Mouse (Mus musculus) kidney, postnatal 36 days (tissue): ENCODE measurements around the gene Fancc.

Experiments
- DNase-seq, 2 experiments: peaks; one replicate each; pipeline ENCODE4 v3.0.0; 2021 to 2022; ENCODE audit warnings: mixed read lengths in 2 of 2

Fancc gene

GRCm38 (mm10) chr13:63258671-63259070 lies 238.4 kb downstream of the Fancc start:
- no peak for DNase-seq

- DNase-seq: no peak
These were observed 238.9 kb downstream of the Fancc start for GRCm38 (mm10) chr13:63258167-63258582.

- DNase-seq: peak; percentile 82 to 88
These were observed 240.3 kb downstream of the Fancc start for GRCm38 (mm10) chr13:63256807-63257206.

GRCm38 (mm10) chr13:63256146-63256545 lies 240.9 kb downstream of the Fancc start:
- no peak for DNase-seq

- DNase-seq: peak; percentile 58 to 79
These were observed 241.5 kb downstream of the Fancc start for GRCm38 (mm10) chr13:63255519-63256011.

- DNase-seq: no peak
These were observed 243.0 kb downstream of the Fancc start for GRCm38 (mm10) chr13:63253886-63254636.

GRCm38 (mm10) chr13:63253147-63253546 lies 243.9 kb downstream of the Fancc start:
- DNase-seq: peak in 1 of 2 experiments; percentile 45

GRCm38 (mm10) chr13:63252295-63253010 lies 244.6 kb downstream of the Fancc start:
- peak in 1 of 2 experiments; percentile 12 for DNase-seq

- peak; percentile 23 to 51 for DNase-seq
These were observed 245.8 kb downstream of the Fancc start for GRCm38 (mm10) chr13:63251118-63251889.

- DNase-seq: no peak
These were observed 246.6 kb downstream of the Fancc start for GRCm38 (mm10) chr13:63250441-63250980.

- DNase-seq: peak; percentile 33 to 49
These were observed 247.2 kb downstream of the Fancc start for GRCm38 (mm10) chr13:63249741-63250431.

- peak in 1 of 2 experiments; percentile 25 for DNase-seq
These were observed 247.9 kb downstream of the Fancc start for GRCm38 (mm10) chr13:63249171-63249570.

- DNase-seq: peak in 1 of 2 experiments; percentile 10
These were observed 248.8 kb downstream of the Fancc start for GRCm38 (mm10) chr13:63248318-63248717.

- peak in 1 of 2 experiments; percentile 39 for DNase-seq
These were observed 249.4 kb downstream of the Fancc start for GRCm38 (mm10) chr13:63247631-63248030.

GRCm38 (mm10) chr13:63247041-63247440 lies 250.0 kb downstream of the Fancc start:
- DNase-seq: peak in 1 of 2 experiments; percentile 19

GRCm38 (mm10) chr13:63246332-63246940 lies 250.6 kb downstream of the Fancc start:
- peak in 1 of 2 experiments; percentile 38 for DNase-seq

- no peak for DNase-seq
These were observed 251.3 kb downstream of the Fancc start for GRCm38 (mm10) chr13:63245812-63246211.

GRCm38 (mm10) chr13:63245218-63245617 lies 251.9 kb downstream of the Fancc start:
- peak in 1 of 2 experiments; percentile 42 for DNase-seq

GRCm38 (mm10) chr13:63244425-63244824 lies 252.7 kb downstream of the Fancc start:
- DNase-seq: peak in 1 of 2 experiments; percentile 49

- peak in 1 of 2 experiments; percentile 25 for DNase-seq
These were observed 253.5 kb downstream of the Fancc start for GRCm38 (mm10) chr13:63243586-63243985.
